Mouse (Mus musculus): ENCODE data around the gene Tmco5b.

DNA sequence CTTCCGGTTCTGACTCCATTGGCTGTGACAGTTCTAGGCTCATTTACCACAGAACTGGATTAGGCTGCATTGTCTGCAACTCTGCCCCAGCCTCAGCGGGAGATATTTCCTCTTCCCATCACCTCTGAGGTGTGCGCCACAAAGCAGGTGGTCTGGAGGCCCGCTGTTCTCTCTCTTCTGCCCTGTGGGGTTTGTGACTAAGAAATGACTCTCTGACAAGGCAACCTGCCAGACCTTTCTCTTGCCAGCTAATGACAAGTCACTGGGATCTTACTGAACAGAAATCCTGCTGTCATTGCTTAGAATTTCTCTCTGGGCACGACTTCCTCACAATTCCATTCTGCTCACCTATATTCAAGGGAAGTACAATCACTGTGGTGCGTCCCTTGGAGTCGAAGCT, 37.5 kb downstream of the Tmco5b start:
- TF ChIP-seq CTCF (IDR thresholded peaks at IDR 0.05; ENCODE audit: borderline replicate concordance, insufficient read depth, low read depth, low read length): no peak
- TF ChIP-seq POLR2A (IDR thresholded peaks at IDR 0.05; ENCODE audit: borderline replicate concordance, insufficient read depth, low read length): no peak

Data from cerebellum, adult 2 months (tissue).